Mouse (Mus musculus) thymus, postnatal 36 days (tissue): ENCODE data around the gene Erc1.
"Not testable (repeated sequence)": the region's sequence is repeated elsewhere in the genome, so short reads cannot be mapped to it uniquely, and the experiment has no call there.

Experiments
- DNase-seq, 2 experiments: peaks; one replicate each; pipeline ENCODE4 v3.0.0; 2022; ENCODE audit warnings: mixed read lengths in 2 of 2

Gene Erc1

DNA sequence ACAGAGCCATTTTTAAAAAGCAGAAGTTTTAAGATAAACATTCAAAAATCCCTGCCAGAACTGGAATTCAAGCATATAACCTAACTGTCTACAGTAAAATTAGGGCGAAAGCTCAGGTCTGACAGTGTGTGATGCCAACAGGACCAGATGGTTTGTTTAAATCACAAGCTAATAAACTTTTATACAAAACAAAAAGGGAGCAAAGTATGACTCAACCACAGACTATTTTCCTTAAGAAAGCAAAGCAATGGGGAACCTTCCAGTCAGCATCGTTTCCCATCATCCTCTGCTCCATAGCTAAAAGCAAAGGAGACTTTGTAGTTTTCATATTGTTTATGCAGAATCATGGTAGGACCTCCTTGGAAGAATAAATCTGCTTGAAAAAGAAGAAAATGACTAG lies 143.1 kb downstream of the Erc1 start:
- no peak for DNase-seq

DNA sequence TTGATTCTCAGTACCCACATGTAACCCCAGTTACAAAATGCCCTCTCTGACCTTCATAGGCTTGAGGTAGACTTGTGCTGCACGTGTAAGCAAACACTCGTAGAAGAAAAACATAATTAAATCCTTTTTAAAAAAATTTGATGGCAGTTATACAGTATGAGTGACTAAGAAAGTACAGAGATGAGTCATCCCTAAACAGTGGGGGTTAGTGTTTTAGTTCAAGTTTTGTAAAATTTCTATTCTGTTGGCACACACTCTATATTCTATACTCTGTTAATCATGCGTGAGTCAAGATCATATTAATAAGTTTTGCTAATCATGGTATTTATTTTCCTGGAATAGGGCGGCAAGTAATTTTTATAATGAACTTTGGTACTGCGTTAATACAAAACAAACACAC lies 155.2 kb downstream of the Erc1 start:
- no peak for DNase-seq

DNA sequence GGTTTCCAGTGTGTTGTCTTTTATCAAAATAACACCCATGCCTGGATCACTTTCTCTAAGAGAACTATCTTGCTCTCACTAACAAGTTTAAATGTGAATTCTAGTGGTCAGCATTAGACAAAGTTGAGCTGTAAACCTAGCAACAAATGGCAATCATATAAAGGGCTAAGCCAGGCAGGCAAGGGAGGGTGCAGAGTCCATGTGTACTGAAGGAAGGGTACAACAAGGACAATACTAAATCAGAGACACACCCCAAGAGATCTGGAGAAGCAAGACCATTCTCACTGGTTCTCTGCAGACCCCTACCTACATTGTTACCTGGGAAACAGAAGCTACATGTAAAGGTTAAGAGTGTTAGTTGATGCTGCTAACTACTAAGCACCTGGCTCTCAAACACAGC lies 161.5 kb downstream of the Erc1 start:
- no peak for DNase-seq

- no peak for DNase-seq
Measured at GRCm38 (mm10) chr6:119680746-119681145, 167.2 kb downstream of the Erc1 start.

DNA sequence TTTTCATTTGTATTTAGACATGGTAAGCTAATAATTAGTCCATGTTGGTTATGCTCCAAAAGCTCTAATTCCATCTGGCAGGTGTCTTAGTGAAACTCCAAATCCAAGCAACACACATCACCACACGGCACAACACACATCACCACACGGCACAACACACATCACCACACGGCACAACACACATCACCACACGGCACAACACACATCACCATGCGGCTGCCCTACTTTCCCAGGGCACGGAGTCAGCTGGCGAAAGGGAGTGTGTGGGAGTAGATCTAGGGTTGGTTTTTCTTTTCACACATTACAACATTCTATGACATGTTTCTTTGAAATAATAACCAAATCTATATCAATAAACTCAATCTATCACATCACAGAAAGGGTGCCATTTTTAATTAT lies 173.2 kb downstream of the Erc1 start:
- DNase-seq = no peak

DNA sequence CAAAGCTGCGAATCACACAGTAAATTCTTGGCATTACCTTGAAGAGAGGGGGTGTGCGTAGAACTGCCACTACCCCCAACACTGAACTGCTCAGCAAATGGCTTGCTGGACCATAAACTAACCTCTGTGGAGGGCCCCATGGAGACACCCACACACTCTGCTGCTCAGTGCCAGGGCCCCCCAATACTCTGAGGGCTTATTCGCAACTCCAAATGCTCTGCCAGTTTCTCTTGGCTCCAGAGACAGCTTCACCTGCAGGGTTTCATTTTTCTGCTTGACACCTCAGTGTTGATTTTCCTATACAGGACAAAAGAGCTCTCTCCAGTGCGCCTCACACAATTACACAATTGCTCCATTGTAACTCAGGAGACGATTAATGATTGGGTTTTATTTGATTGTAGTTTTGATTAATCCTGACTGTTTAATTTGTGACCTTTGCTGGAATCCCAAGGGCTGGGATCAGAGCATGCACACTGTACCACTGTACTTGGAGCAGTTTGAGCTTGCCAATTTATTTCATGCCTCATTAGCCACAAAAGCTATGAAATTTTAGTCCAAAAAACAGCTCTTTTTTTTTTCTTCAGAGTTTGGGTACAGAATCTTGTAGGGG lies 173.7 kb downstream of the Erc1 start:
- DNase-seq = no peak

DNA sequence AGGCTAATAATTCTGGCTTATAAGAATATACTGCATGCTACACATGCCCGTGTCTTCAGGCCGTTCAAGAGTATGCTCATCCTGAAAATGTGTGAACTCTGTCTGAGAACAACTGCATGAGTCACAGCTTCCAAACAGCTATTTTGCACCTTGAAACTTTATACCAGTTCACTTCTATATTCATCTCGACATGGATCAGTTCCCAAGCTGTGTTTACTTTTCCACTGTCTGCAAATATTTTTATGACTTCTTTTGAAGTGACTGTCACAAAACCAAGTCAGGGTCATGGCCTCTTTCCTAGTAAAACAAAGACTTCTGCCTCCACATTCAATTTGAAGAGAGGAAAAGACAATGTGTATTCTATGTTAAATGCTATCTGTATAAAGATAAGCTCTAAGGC lies 178.2 kb downstream of the Erc1 start:
- no peak for DNase-seq

DNA sequence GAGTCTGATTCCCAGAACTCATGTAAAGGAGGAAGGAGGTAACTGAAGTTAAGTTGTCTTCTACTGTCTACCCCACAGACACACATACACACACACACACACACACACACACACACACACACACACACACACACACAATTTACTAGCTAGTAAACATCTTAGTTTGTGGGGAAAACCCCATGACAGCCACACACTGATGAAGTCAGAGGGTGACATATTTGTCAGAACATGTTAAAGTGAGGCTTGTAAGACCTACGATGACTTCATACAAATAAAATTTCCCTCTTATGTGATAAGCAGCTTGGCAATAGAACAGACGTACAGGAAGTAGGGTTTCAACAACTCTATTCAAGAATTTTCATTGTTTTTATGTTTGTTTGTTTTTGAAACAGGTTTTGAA lies 185.0 kb downstream of the Erc1 start:
- no peak for DNase-seq

DNA sequence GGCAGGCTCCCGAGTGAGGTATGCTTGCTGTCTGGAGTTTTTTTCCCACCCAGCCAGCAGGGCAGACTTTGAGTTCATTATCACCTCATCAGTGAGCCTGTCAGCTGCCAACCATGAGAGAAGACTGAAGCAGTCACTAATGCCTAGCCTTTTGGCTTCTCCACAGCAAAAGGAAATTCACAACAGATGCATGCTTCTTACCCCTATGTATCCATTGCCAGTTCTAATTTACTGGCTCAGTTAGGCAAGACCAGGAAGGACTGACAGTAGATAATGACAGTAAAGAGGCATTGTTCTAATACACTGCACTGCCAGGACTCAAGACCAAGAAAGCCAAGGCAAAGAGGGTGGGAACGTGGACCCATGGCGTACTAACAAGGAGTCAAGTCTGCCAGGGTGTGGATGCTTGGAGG lies 186.9 kb downstream of the Erc1 start:
- DNase-seq = no peak

- no peak for DNase-seq
Measured at GRCm38 (mm10) chr6:119658441-119658840, 189.5 kb downstream of the Erc1 start.

DNA sequence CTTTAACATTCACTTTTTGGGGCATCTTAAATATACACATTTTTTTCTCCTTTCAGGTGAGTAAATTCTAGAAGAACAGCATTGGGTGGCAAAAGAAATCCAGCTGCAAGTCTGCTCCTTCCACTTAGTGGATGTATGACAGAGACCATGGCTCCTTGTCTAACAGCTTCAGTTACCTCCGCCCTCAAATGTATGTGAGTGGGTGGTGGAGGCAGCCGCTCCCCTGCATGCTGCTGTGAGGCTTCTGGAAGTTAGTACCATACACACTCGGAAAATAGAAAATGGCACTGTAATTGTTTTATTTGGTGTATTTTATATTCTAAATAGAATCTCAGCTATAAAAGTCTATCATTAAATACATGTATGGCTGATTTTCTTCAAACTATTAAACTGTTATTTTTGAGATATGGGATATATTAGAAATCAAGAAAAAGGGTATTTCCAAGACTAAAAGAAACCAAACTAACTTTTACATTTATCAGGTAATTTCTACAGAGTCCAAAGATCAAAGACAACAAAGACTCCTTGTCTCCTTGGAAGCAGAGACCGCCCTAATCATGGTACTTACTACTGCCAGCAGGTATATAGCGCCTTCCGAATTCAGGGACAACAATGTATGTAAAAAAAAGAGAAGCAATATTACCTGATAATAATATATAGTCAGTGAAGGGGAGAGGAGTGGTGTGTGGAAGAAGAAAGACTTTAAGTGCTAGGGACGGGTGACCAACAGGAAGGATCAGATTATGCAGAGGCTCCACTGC lies 190.4 kb downstream of the Erc1 start:
- no peak for DNase-seq

DNA sequence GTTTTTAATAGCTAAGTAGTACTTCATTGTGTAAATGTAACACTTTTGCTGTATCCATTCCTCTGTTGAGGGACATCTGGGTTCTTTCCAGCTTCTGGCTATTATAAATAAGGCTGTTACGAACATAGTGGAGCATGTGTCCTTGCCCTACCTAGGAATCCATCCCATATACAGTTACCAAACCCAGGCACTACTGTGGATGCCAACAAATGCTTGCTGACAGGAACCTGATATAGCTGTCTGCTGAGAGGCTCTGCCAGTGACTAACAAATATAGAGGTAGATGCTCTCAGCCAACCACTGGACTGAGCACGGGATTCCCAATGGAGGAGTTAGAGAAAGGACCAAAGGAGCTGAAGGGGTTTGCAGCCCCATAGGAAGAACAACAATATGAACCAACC lies 193.2 kb downstream of the Erc1 start:
- DNase-seq = not testable (repeated sequence)

DNA sequence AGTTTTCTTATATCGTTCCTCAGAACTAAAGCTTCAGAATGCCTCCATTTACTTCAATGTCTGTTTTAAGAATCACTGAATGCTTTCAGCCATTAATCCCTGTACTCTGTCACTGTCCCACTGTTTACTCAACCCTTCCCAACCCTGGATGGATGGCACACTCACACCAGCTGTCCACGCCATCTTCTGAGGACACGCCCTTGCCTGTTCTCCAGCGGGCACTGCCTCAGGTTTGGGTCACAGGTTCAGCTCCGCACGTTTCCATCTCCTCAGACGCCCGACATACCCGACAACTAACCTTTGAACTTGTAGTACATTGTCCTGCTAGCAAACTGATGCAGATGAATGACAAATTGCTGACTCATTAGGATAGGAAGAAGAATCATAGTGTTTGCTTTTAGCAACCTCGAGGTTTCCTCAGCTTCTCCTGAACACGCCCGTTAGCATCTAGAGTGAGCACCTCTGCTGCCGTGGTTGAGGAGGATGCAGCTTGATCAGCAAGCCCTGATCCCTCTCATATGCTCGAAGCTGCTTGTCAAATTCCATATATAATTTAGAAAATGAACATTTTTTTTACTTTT lies 204.0 kb downstream of the Erc1 start:
- no peak for DNase-seq

GRCm38 (mm10) chr6:119643178-119643728 lies 204.7 kb downstream of the Erc1 start:
- no peak for DNase-seq

DNA sequence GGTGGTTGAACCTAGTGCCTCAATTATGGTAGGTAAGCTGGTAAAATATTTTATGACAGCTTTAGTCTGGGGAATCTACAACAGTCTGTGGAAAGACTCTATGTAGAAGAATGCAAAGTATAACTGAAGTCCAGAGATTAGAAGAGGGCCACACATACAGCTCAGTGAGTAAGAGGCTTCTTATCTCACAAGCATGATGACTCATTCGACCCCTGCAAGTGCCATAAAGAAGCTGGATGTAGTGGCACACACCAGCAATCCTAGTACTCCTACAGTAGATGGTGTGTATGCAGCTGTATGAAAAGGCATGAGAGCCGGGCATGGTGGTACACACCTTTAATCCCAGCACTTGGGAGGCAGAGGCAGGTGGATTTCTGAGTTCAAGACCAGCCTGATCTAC lies 205.2 kb downstream of the Erc1 start:
- no peak for DNase-seq

DNA sequence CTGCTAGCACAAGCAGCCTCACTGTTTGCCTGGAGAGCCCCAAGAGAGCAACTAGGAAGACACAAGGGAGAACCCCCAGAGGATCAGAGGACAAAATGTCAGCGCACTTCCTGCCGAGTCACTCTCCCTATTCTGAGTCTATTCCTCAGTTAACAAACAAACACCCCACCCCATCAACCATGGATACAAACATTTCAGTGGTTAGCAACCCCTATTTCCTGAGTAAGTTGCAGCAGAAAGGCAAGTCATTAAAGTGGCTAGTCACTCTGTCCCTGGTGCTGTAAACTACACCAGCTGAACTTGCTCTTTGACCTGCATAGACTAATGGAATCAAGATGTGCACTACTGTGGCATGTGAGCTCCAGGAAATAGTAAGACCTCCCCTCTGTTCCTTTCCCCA lies 212.3 kb downstream of the Erc1 start:
- peak in 1 of 2 experiments; percentile 14 for DNase-seq

DNA sequence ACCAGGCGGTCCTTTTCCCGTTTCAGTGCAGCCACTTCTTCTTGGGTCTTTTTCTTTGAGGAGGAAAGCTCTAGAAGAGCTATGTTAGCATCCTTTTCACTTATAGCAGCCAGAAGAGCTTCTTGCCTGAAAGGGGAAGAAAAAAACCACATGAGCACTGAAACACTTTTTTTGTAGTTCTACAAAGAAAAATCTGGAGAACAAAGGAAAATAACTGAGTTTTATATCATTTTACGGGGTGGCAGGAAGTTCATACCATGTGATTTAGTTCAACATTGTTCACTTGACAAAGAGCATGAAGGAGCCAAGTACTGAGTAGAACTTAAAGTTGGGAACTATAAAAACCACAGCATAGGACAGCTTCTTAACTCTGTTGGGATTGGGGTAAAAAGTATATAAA lies 217.3 kb downstream of the Erc1 start:
- no peak for DNase-seq

DNA sequence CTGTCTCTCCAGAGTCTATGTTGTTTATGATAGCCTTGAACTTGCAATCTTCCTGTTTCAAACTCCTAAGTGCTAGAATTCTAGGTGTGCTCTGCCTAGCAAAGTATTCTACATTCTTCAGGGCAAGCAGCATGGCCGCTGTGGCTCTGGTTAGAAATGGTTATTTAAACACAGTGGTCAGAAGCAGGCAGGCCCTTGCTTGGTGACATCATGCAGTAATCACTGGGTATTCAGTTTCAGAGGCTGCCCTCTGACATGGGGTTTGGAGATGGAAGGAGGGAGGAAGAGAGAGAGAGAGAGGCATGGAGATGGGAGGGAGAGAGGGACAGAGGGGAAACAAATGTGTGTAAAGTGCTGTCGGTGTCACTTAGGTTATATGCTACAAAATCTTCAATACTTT lies 246.6 kb downstream of the Erc1 start:
- no peak for DNase-seq

DNA sequence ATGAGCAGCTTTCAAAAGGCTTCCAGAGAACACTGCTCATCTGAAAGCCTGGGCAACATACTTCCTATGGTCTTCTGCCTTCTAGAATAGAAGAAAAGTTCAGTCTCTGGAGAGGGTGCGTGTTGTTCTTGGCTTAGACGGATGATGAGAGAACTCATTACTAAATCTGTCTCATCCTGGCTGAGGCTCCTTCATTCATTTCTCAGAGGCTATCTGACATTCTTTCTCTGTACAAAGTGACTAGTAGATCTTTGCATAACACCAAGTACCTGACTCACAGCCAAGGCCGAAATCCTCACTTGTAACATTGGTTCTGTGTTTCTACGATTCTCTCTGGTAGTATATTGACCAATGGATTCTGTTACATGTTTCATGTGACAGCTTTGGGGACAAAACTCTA lies 252.5 kb downstream of the Erc1 start:
- DNase-seq = no peak

DNA sequence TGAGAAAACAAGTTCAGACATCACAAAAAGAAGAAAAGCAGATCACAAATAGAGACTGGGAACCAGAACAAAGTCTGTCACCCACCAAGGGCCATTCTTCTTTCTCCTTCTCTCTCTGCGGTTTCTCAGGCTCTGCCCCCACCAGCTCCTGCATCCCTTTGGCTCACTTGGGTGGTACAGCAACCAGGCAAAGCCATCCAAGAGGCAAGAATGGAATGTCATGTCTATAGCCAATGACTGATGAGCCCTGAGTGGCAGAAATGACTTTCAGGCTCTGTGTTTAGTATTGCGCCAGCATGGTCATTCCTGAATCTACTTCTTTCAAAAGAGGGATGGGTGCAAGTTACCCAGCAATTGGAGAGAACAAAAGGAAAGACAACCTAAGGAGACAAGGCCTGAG lies 257.1 kb downstream of the Erc1 start:
- no peak for DNase-seq

- no peak for DNase-seq
Measured at GRCm38 (mm10) chr6:119587897-119588296, 260.1 kb downstream of the Erc1 start.

GRCm38 (mm10) chr6:119587454-119587853 lies 260.5 kb downstream of the Erc1 start:
- no peak for DNase-seq

GRCm38 (mm10) chr6:119585652-119586375 lies 262.2 kb downstream of the Erc1 start:
- no peak for DNase-seq
